Mouse (Mus musculus) liver, postnatal 0 days (tissue): Measurements from ENCODE around the gene Chd6.

Source experiments
- CTCF ChIP-seq: sonication (generic); IDR thresholded peaks from 2 replicates; pipeline ENCODE4 v1.5.1; 2016; ENCODE audit warnings: antibody characterized with exemption, low read depth
- EP300 ChIP-seq: IDR thresholded peaks from 2 replicates; pipeline ENCODE4 v1.6.1; 2016; ENCODE audit warnings: antibody characterized with exemption, low read depth, mild to moderate bottlenecking

- TF ChIP-seq CTCF, result no peak
- no peak for TF ChIP-seq EP300
Measured at GRCm38 (mm10) chr2:160921285-160921684, 187.6 kb downstream of the Chd6 start.
